Mouse (Mus musculus) frontal cortex, adult (tissue): Measurements from ENCODE around the gene Arhgdia.
"Not testable (repeated sequence)": the region's sequence is repeated elsewhere in the genome, so short reads cannot be mapped to it uniquely, and the experiment has no call there.

Experiments
- ATAC-seq: cut with Nextera tagmentation; 2 replicates; pipeline ENCODE4 v1.9.2; 2017; ENCODE audit warnings: mild to moderate bottlenecking, moderate library complexity, mixed read lengths; ENCODE audit not compliant: low TSS enrichment

Gene Arhgdia

DNA sequence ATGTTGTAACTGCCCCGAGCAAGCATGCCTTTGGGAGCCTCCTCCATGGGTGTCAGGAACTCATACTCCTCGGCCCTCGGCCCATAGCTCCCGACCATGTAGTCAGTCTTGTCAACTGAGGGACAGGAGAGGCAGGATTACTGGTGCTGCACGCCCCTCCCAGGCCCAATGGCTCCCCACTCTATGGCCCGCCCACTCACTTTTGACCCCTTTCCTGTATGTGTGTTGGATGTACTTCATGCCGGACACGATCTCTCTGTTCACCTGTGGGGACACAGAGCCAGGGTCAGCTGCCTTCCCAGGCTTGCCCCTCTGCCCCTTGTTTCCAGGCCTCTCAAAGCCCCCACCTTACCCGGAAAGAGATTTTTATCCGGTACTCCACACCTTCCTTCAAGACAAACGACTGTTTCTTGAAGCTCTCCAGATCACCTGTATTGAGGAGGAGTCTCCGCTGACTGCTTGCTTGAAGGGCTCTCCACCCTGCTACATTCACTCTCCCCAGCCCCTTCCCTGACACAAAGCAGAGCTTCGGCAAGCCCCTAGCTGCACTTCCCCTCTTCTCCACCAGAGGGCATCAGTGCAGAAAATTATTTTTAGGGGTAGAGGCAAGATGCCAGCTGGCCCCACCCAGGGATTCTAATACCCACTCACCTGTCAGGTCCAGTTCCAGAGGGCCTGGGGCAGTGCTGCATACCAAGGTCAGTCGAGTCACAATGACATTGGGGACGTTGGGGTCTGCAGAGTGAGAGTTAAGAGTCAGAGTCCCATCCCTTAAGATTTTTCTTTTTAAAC is 1.9 kb downstream of the Arhgdia start:
- no peak for ATAC-seq

DNA sequence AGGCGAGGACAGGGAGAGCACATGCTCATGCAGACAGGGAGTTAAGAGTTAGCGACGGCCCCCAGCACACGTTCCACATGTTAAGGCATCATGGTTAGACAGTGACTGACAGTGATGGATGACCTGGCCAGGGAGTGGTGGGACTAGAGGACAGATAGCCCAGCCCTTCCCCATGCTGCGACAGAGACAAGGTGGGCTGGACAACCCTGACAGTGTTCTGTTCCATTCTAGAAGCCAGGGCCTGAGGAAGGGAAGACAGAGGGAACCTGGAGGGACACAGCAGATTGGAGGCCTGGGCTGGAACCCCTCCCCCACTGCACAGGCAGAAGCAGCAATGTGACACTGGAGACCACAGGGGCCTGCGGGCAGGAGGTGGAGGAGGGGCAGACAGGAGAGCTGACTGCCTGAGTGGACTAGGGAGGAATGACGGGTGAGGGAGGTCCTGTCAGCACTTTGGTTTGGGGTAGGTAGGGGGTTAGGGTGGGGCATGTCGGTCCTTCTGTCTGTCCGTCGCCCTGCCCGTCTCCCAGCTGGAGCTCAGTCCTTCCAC is 2.7 kb downstream of the Arhgdia start:
- no peak for ATAC-seq

DNA sequence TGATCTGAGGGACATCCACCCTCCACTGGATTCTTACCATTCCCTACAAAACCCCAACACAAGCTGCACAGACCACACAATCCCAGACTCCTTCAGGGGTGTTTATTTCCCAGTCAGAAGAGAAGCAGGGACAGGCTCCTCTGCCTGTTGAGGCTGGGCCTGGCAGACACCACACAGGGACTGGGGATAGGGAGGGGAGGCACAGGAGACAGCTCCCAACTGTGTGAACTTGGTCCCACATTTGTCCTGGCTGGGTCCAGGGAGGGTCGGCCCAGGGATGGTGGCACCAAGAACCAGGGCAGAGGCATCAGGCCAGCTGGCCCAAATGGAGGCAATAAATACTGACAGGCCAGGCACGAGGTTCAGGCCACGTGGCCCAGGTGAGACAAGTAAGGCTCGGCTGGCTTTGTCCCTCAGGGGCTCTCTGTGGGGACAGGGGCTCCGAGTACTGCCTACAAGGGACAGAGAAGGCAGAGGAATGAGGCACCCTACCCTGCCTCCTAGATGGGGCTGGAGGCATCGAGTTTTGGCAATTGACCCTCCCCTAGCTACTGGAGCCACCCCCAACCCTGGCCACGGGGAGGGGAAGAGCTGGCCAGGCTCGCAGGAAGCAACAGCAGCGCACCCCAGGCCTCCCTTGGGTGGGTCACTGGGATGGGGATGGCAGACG is 3.3 kb downstream of the Arhgdia start:
- ATAC-seq: no peak

DNA sequence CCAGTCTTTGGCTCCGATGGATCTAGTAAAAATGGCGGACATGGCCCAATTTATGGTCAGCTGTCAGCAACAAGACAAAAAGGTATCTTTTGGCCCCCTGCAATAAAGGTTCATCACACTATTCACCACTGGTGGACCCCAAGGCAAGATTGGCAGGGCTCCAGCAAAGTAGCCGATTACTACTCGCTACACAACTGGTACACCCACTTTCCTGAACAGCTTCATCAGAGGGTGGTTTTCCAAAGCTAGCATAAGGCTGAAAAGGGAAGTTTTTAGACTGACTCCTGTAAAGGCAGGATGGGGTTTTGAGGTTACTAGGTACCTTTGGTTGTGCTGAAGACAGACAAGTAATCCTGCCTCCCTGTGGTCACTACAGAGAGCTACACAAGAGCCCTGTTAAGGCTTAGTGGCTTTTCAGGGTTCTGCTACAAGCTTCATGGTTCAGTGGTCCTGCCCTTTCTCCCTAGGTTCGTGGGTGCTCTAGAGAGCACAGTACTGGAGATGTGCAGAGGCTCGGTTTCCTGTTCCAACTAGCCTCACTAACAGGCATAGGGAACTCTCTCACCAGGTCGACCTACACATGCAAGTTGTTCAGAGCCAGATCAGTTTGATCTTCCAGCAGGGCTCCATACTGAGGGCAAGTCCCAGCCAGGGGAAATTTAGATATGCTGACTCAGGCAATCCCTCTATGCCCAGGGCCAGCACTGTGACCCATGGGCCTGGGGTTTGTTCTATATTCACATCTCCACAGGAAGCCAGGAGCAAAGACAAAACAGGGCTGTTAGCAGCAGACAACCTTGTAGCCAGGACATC is 4.0 kb downstream of the Arhgdia start:
- no peak for ATAC-seq

DNA sequence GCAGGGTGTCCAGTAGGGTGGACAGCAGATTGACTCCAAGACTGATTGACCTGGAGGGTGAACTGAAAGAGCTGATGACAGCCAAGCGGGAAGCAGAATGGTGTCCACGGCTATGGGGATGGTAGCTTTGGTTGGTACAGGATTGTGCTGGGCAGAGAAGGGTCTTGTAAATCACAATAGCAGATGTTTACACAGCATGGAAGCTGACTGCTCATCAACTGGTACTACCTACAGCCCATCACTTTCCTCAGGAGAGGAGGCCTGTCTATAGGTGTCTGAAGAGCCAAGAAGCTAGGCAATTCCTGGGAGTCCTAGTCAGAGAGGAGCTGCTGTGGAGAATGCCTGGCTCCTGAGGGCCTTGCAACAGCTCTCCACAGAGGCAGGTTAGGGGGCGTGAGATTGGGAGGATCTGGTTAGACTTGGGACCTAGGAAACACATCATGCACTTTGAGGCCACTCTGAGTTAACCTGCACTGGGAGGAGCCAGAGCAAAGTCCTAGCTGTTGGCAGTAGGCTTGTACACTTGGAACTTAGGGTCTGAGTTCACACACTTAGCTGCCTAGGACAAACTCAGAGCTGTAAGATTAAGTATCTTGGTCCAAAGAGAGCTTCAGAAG is 5.0 kb downstream of the Arhgdia start:
- no peak for ATAC-seq

DNA sequence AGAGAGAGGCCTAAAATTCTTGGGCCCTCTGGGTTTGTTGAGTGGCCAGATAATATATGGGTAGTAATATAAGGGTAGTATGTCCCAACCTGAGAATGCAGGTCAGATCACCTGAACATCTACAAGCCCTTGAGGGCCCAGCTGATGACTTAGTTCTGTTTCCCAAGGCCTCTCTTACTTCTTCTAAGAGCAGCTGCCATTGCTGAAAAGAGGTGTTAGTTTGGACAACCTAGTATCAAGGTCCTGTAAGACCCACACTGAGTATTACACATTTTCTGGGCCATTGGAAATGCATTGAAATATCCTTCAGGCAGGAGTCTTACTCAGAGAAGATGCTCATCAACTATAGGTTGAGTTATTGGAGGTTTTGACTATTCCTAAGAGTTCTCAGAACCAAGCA is 5.5 kb downstream of the Arhgdia start:
- ATAC-seq: no peak

DNA sequence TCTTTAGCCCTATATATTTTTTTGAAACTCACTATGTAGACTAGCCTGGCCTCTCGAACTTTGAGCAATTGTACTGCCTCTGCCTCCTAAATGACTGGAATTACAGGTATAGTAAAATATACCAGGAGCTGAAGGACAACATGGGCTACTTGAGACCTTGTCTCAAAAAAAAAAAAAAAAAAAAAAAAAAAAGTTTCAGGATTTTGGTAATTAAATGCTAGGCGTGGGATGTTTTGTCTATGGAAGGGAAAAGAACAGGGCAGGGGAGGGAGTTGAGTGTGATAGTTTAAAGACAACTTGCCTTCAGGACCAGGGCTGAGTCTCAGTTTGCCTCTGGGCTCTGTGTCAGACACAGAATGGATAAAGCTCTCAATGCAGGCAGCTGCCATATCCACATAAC is 6.4 kb downstream of the Arhgdia start:
- no peak for ATAC-seq

DNA sequence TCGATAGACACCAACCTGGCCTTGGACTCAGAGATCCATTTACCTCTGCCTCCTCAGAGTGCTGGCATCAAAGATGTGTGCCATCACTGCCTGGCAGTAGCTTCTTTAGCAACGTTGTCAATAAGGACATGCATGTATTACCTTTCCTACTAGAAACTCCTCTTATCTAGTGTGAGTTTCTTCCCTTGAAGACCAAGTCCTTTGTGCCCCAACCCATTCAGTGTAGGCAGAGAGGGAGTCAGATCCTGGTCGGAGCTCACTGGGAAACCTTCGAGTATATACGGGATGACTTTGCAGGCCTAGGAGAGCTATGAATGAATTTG is 7.2 kb downstream of the Arhgdia start:
- ATAC-seq: no peak

DNA sequence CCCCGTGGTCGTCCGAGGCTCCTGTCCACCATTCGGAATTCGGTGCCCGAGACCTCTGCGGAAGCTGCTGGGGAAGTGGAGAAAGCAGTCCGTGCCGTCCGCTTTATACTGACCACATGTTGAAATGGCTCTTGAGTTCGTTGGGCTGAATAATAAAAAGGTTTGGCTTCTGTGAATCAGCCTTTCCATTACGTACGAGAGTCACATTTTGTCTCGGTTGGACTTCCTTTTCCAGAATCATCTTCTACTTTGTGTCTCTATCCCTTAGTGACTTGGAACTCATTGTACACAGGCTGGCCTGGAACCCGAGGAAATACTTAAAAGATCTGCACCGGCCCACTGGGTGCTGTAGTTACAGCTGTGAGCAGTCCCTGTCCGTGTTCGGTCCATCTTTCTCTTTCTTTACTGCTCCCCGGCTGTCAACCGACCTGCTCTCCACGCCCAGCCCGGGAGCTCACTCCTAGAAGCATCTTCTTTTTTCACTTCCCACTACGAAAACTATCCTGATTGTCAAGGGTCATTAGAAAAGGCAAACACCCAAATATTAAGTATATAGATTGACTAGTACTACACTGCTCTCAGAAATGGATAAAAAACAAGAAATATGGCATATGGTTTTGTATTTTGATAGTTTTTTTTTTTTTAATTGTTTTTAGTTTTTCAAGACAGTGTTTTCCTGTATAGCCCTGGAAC is 7.7 kb downstream of the Arhgdia start:
- peak; percentile 7; the same call in 1 of the 2 replicates for ATAC-seq

DNA sequence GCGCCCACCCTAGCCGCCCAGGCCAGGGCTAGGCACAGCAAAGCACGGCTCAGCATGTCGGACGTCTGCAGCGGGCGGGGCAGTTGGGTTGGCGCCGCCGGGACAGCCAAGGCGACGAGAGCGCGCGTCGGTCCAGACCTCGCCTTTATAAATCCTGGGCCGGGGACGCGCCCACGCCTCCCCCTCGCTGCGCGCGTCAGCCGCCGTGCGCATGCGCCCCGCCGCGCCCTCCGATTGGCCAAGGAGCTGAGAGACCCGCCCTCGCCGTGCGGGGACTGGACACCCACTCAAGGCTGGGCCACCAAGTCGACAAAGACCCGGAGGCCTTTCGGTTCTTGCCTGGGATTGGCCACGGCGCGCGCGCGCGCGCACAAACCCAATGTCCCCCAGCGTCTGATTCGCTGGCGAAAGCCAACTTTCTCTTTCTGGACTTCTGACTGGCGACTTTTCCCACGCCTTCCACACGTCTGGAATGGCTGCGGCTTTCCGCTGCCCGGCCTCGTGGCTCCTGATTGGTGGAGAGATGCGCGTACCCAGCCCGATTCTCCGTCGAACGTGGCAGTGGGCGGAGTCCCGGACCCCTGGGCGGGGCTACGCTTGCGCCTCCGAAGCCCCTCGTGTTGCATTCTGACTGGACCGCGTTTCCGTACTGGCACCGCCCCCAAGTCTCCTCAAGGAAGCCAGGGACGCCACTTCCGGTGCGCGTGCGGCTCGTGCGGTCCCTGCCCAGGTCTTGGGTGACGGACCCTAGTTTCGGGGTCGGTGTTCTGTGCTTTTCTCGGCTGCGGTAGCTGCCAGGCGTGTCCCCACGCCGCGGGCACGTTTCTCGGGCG is 8.5 kb downstream of the Arhgdia start, which contains the start of gene P4hb:
TSS of gene P4hb (minus strand) at position 502 of the 833 bp plus-strand sequence.
- peak; percentile 92 for ATAC-seq

DNA sequence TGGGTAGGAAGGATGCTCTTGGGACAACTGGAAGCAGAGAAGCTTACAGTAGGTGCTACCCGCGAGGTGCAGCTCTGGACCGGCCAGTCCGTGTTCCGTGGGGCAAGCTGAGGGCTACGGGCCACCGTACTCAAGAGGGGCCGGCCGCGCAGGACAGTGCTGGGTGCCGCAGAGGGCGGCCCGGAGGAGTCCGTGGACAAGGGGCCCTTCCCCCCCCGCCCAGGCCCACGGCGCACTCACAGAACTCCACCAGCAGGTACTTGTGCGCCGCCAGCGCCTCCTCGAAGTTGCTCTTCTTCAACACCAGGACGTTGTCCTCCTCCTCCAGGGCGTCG is 9.0 kb downstream of the Arhgdia start:
- peak; percentile 21; the same call in 1 of the 2 replicates for ATAC-seq

DNA sequence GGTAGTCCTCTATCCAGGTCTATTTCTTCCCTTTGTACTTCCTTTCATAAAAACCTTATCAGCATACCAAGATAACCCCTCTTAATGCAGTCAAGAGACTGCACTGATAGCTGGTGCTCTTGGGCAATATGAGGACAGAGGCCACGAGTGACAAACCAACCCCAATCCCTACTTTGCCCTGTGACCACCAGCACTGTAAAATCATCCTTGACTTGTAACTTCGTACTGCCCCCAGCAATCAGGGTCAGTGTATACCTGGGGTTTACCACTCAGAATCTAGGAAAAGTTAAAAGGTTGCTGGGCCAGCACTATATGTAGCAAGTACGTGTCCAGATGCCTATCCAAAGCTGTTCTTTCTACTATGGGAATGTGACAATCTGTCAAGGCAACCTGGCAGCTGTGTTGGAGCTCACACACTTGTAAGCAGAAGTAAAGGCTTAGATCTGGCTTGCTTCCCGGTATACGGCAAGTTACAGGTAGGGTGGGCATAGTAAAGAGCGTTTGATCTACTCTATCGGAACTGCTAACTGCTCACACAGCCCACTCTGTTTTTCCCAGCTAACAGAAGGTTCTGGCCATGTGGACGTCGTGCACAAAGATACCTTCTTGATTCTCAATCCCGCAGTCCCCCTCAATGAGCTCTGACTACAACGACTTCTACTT is 9.5 kb downstream of the Arhgdia start:
- no peak for ATAC-seq

DNA sequence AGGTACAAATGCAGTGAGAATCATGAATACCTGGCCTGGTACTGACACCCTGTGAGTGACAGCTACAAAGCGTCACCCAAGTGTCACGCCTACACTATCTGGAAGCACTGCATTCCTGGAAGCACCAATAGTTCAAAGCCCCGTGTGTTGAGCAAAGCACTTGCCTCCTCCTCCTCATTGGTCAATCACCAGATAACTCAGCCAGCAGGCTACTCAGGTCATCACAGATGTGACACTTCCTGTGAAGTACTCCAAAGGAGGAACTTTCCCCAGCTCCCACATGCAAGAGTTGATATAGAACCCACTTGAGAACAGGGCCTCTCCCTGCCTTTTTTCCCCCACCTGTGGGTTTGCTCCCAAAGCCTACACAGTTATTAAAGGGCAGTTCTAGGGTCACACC is 10.3 kb downstream of the Arhgdia start:
- no peak for ATAC-seq

DNA sequence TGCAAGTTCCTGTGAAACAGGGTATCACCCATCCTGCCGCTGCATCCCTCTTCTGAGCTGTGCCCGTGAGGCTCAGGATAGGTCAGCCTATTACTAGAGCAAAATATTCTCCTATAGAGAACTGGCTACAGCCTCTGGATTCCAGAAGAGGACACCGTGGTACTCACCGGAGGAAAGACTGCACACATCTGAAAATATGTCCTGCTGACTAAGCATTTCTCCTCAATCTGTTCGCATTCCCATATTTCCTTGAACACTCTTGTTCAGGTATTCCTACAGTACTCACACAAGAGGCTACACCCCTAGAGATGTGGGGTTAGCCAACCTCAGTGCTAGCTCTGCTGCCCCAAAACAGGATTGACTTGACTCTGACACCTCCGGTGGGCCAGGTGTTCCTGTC is 13.1 kb downstream of the Arhgdia start:
- ATAC-seq: no peak

DNA sequence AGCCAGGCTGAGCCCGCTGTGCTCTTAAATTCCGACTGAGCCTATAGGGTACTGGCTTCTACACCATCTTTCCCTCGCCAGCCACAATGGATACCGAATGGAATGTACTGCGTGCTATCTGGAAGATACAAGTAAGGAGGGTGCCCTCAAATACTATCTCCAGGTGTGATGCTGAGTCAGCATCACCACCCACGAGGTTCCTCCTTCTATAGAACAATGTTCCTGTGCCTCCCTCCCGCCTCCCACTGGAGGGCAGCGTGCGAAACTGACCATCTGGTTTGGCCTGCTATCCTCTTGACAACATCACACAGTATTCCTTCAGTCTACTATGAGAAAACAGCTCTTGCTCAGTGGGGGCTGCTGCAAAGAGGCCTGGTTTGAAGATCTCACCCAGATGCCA is 16.3 kb downstream of the Arhgdia start:
- ATAC-seq: no peak; the same call in 1 of the 2 replicates

DNA sequence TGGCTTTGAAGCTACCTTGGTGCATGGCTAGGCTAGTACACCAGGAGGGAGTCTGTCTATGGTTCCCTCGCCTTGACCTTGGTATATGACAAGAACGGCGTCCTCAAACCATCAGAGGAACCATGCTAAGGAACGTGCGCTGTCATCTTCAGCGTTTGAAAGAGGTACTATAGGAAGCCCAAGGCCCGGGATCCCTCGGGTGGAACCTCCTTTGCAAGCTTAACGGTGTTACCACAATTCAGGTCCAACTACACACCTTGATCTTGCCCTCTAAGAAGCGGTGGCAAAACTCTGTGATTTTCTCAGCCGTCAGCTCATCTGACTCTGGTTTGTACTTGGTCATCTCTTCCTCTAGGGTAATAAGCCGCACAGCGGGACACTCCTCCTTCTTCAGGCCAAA is 18.5 kb downstream of the Arhgdia start:
- no peak for ATAC-seq

DNA sequence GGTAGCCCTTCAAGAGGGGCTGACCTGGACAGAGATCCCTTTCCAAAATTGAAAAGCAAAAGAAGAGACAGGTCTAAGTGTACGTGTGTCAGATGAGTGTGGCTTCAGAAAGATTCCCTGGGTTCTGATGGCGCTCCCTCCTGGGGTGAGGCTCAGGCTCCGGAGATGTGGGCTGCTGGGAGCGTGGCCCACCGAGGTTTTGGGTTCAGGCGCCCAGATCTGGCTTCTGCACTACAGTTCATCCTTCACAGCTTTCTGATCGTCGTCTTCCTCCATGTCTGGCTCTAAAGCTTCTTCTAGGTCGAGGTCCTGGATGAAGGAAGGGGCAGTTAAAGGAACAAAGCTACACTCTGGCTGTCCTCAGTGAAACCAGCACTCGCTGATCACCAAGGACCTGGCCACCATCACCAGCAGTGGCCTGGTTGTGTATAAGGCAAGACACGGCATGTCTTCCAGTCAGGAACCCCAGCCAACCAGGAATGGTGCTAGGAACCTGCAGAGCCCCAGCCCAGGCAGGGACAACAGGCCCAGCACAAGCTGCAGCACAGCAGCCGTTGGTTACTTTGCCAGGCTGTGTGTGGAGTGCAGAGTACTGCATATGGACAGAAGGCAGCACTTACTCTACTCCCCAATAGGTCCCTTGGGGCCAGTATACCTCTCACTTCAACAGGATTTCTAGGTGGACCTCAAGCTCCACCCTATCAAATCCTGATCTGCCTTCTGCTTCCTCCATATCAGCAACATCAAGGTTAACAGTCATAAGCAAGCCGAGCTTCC is 20.3 kb downstream of the Arhgdia start:
- ATAC-seq: no peak

DNA sequence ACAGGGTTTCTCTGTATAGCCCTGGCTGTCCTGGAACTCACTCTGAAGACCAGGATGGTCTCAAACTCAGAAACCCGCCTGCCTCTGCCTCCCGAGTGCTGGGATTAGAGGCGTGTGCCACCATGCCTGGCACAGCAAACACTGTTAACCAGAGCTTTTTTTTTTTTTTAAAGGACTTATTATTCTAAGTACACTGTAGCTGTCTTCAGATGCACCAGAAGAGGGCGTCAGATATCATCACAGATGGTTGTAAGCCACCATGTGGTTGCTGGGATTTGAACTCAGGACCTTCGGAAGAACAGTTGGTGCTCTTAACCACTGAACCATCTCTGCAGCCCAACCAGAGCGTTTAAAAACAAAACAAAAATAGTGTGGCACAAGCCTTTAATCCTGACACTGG is 22.6 kb downstream of the Arhgdia start:
- ATAC-seq: not testable (repeated sequence)

DNA sequence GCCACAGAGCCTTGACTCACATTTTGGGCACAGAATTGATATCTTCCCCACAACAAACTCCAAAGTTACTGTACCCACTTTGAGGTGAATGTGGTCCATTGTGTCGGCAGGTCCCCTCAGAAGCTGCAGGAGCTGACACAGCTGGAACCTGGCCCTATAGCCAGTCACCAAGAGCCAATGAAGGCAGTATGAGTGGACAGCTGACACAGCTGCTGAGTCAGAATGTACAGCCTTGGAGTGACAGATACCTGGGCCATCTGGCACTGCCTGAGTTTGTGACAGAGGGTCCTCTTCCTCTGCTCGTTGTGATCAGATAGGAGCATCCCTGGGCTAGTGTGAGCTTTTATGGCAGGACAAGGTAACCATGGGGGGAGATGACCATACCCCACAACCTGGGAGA is 26.2 kb downstream of the Arhgdia start:
- ATAC-seq: no peak
